Mouse (Mus musculus) frontal cortex, adult 2 months (tissue): Measurements from ENCODE around the gene Gm20431. TPM values are rescaled to one million over a fixed set of nuclear protein-coding genes. Genes with fewer than 3 reads are reported as not detected.
A peak's percentile ranks its signal among the peaks of the same experiment; 100 is the strongest.

Experiments used
- DNase-seq, 2 experiments: peaks; one replicate each; pipeline ENCODE4 v3.0.0; 2022; ENCODE audit warnings: low spot score in 1 of 2; ENCODE audit errors: extremely low spot score in 1 of 2
- polyA plus RNA-seq: library from polyadenylated mRNA; depleted of rRNA; stranded (reverse); fragments of >200 nt; gene quantifications from 2 replicates; pipeline ENCODE4 v1.2.3, GENCODE M21; 2012

The Gm20431 gene
- polyA plus RNA-seq, 1 experiment, result not detected

GRCm38 (mm10) chr2:167605178-167605794, 56.0 kb downstream of the Gm20431 start:
- peak; percentile 55 to 93 for DNase-seq

GRCm38 (mm10) chr2:167602978-167603377, 58.3 kb downstream of the Gm20431 start:
- DNase-seq, result no peak

DNA sequence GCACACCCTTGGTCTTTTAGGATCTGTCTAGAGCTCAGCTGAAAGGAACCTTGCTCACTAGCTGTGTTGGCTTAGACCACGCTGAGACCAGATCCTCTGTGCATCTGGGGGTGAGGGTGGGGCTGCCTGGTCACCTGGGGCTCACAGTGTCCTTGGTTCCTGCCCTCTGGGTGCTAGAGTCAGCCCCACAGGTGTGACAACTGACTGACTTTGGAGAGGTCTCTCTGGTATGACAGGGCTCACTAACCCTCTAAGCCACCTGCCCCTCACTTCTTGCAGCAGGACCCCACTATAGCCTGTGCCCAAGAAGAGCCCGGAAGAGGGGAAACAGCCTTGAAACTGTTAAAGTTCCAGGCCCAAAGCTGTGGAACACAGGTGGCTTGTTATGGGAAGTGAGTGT, 58.9 kb downstream of the Gm20431 start:
- DNase-seq, result no peak

DNA sequence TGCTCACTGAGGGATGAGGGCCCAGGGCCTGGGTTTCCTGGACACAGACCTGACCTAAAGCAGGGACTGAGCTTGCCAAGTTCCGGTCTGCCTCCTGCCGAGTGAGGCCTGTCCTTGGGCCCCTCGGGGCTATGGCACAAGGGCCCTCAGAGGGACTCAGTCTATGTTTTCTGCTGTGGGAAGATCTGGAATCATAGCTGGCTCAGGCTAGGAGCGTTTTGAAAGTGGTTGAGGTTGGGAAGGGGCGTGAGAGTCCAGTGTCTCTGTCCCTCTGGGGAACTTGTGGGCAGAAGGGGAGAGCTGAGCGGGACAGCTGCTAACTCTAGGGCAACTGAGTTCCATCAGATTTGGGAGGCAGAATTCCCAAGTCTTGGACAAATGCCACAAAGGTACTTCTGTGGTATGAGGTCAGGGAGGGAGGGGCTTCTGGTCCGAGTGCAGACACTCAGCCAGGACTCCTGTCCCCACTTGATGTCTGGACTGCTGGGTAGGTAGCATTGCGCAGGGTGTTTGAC, 60.8 kb downstream of the Gm20431 start:
- no peak for DNase-seq

- no peak for DNase-seq
Observed at GRCm38 (mm10) chr2:167599917-167600316, 61.4 kb downstream of the Gm20431 start.

DNA sequence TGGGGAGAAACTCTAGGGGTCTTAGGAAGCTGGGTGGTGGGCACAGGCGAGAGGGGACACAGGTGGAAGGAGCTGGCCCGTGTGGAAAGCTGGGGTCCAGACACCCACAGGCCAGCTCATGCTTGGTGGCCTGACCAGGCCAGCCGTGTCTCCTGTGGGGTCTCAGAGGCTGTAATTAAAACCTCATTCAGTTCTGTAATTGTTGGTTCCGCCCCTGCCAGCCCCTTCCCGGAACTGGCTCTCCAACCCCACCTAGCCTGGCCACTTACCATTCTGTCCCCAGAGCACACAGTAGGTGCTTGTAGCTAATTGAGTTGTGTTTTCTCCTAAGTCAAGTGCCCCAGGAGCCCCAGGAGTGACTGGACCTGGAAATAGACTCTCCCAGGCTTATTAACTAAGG, 62.1 kb downstream of the Gm20431 start:
- DNase-seq, result no peak

GRCm38 (mm10) chr2:167597492-167598186, 63.7 kb downstream of the Gm20431 start:
- DNase-seq, result no peak

- DNase-seq, result no peak
Observed at GRCm38 (mm10) chr2:167596726-167597491, 64.4 kb downstream of the Gm20431 start.

- no peak for DNase-seq
Observed at GRCm38 (mm10) chr2:167596262-167596661, 65.0 kb downstream of the Gm20431 start.

- DNase-seq, result no peak
Observed at GRCm38 (mm10) chr2:167595761-167596171, 65.5 kb downstream of the Gm20431 start.

- peak; percentile 41 to 58 for DNase-seq
Observed at GRCm38 (mm10) chr2:167594444-167594934, 66.8 kb downstream of the Gm20431 start.

DNA sequence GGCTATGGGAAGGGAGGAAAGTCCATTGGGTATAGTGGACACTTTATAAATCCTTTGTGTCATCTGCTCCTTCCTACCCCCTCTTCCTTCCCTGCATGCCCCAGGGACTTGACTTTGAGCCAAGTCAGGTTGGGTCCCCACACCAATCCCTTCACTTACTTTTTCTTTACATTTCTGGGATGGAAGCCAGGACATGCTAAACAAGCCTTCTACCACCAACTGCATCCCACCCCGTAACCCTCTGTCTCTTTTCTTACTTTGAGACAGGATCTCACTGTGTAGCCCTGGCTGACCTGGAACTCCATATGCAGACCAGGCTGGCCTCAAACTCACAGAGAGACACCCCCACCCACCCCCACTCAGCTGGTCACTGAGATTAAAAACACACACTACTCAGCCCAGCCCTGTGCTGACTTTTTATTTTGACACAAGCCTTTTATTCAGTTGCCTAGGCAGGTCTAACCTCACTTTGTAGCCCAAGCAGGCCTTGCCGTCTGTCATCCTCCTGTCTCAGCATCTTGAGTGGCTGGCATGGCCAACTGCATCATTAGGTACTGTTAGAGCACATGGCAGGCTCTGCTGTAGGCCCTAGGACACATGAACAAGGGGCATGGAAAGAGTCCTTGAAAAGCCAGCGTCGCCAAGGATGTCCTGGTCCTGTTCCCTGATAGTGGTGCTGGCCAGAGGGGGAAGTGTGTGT, 67.6 kb downstream of the Gm20431 start:
- no peak for DNase-seq

- no peak for DNase-seq
Observed at GRCm38 (mm10) chr2:167588774-167589577, 72.3 kb downstream of the Gm20431 start.

- no peak for DNase-seq
Observed at GRCm38 (mm10) chr2:167586976-167587375, 74.3 kb downstream of the Gm20431 start.

GRCm38 (mm10) chr2:167586041-167586440, 75.3 kb downstream of the Gm20431 start:
- DNase-seq, result no peak

DNA sequence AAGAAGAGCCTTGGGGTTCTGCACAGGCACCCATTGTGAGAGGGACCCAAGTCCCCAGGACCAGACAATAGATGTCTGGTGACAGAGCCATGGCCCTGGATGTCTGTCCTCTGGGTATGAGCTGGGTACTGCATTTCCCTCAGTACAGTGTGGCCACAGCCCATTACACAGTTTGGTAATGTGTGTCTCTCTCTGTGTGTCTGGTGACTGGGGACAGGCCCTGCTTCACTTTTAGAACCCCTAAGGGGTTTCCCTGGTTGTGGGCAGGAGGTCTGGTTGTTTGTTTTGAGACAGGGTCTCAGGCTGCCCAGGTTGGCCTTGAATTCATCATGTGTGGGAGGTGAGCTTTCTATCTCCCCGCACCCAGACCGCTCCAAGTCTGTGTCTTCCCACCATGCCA, 76.0 kb downstream of the Gm20431 start:
- no peak for DNase-seq

DNA sequence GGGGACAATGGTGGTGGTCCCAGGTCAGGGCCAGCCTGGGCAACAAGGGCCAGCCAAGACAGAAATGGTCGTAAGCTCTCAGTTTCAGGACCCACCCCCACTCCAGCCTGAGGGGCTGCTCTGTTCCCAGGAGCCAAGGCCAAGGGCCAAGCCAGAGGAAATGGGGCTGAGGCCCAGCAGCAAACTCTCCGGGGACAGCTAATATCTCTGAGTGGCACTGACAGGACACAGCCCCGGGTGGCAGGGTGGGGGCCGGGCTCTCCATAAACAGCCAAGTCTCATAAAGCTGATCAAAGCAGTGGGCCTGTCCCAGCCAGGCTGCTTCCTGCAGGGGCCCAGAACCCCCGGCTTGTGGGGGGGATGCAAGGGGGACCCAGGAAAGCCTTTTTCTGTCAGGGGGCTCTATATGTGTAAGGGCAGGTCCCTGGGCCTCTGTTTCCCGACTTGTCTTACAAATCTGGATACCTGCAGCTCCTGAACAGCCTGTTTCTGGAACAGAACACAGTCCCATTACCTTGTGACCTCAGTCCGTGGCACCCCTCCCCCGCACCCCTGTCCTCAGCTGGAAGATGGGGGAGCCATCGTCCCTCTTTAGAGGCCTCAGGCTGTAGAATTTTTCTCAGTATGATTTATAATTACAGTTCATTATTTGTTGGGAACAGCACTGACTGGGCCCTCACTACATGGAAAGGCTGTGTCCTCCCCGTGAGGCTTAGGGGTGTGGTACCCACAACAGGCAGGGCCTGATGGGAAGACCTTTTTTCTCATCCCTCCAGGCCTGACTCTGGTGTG, 77.9 kb downstream of the Gm20431 start:
- no peak for DNase-seq

DNA sequence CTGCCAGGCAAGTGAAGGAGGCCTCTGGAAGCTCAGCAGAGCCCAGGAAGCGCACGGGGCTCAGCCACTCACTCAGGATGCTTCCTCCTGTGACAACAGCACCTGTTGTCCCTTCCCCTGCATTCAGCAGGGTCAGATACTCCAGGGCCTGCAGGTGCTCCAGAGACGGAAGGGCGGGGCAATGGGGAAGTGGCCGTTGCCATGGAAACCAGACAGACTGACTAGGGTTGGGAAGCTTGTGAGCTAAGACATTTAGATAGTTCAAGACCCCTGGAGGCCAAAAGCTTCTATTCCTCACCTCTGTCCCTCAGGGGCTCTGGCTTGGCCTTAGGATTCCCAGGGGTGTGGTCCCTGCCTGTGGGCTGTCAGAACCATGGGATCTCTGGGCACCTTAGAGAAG, 82.8 kb downstream of the Gm20431 start:
- no peak for DNase-seq

GRCm38 (mm10) chr2:167577186-167577785, 84.0 kb downstream of the Gm20431 start:
- no peak for DNase-seq
